Mouse (Mus musculus) CH12.LX (cell line): ENCODE results near the gene Camkk1.

Experiments
- CTCF ChIP-seq, 2 experiments: IDR thresholded peaks in 1 of 2; conservative IDR thresholded peaks in 1 of 2; 2 replicates each; pipeline ENCODE4 v1.5.1; 2011 to 2012; ENCODE audit warnings: low read depth in 2 of 2, low read length in 2 of 2, improper control_type of control experiment in 1 of 2, inconsistent platforms in 1 of 2, mild to moderate bottlenecking in 1 of 2, moderate library complexity in 1 of 2
- E2F4 ChIP-seq: IDR thresholded peaks from 2 replicates; pipeline ENCODE4 v1.6.1; 2011; ENCODE audit warnings: low read depth, low read length, improper control_type of control experiment; ENCODE audit not compliant: insufficient replicate concordance
- ETS1 ChIP-seq: conservative IDR thresholded peaks from 2 replicates; pipeline ENCODE4 v1.6.1; 2012; ENCODE audit warnings: low read depth, mild to moderate bottlenecking, inconsistent platforms, low read length, improper control_type of control experiment, moderate library complexity
- GABPA ChIP-seq: IDR thresholded peaks from 2 replicates; pipeline ENCODE4 v1.6.1; 2012; ENCODE audit warnings: low read depth, low read length, improper control_type of control experiment, inconsistent platforms; ENCODE audit not compliant: insufficient replicate concordance
- HCFC1 ChIP-seq: IDR thresholded peaks from 2 replicates; pipeline ENCODE4 v1.6.1; 2012; ENCODE audit warnings: low read depth, mild to moderate bottlenecking, inconsistent platforms, low read length, improper control_type of control experiment
- JUND ChIP-seq: conservative IDR thresholded peaks from 2 replicates; pipeline ENCODE4 v1.6.1; 2011; ENCODE audit warnings: low read depth, low read length, improper control_type of control experiment
- KAT2A ChIP-seq: IDR thresholded peaks from 2 replicates; pipeline ENCODE4 v1.6.1; 2012; ENCODE audit warnings: low read length, improper control_type of control experiment, inconsistent platforms; ENCODE audit not compliant: insufficient replicate concordance
- MAFK ChIP-seq: IDR thresholded peaks from 2 replicates; pipeline ENCODE4 v1.6.1; 2011; ENCODE audit warnings: low read length, improper control_type of control experiment; ENCODE audit not compliant: insufficient replicate concordance
- MAX ChIP-seq: IDR thresholded peaks from 2 replicates; pipeline ENCODE4 v1.6.1; 2011; ENCODE audit warnings: low read length, improper control_type of control experiment
- MEF2A ChIP-seq: IDR thresholded peaks from 2 replicates; pipeline ENCODE4 v1.6.1; 2014; ENCODE audit warnings: low read depth, mild to moderate bottlenecking, inconsistent platforms, low read length, improper control_type of control experiment, borderline replicate concordance
- POLR2A ChIP-seq: IDR thresholded peaks from 2 replicates; pipeline ENCODE4 v1.6.1; 2011; ENCODE audit warnings: low read depth, mild to moderate bottlenecking, improper control_type of control experiment, low read length
- USF2 ChIP-seq: conservative IDR thresholded peaks from 2 replicates; pipeline ENCODE4 v1.6.1; 2011; ENCODE audit warnings: low read depth, low read length, improper control_type of control experiment

- TF ChIP-seq POLR2A (no peak), ETS1 (no peak), USF2 (no peak), MAFK (no peak), GABPA (no peak), E2F4 (no peak), CTCF (conservative IDR thresholded peaks at IDR 0.05 in 1 of 2, IDR thresholded peaks at IDR 0.05 in 1 of 2; ENCODE audit: low read depth in 2 of 2, low read length in 2 of 2) (no peak), HCFC1 (no peak), MEF2A (no peak), JUND (no peak), MAX (no peak), KAT2A (no peak)
Observed at GRCm38 (mm10) chr11:72982516-72982915, 36.3 kb upstream of the Camkk1 start.
